Mouse (Mus musculus): ENCODE data around the gene Aar2. TPM values are rescaled to one million over a fixed set of nuclear protein-coding genes. Genes with fewer than 3 reads are reported as not detected.

Gene Aar2
- total and polyA plus RNA-seq, 2 experiments from 2014 or later, result 42.0 to 49.1 TPM

GRCm38 (mm10) chr2:156569261-156569660 lies 21.9 kb downstream of the Aar2 start:
- Histone ChIP-seq H3K36me3 (ENCODE audit: insufficient read depth, low read length) (peaks cover 21% of the 10 kb centered on the region), H3K9me3 (ENCODE audit: low read length) (no peaks in the 10 kb centered on the region), H3K4me1 (ENCODE audit: insufficient read depth, low read length) (no peaks in the 10 kb centered on the region), H3K9ac (replicated peaks; ENCODE audit: low read length, poor library complexity, severe bottlenecking) (no peak overlapping the region), H3K4me3 (ENCODE audit: low read depth, low read length) (no peak overlapping the region), H3K27me3 (ENCODE audit: insufficient read depth, low read length) (no peaks in the 10 kb centered on the region), H3K4me2 (ENCODE audit: low read depth, low read length, poor library complexity, severe bottlenecking) (no peak overlapping the region), H3K27ac (ENCODE audit: low read depth, low read length) (no peak overlapping the region)
- TF ChIP-seq CTCF (IDR thresholded peaks at IDR 0.05), result no peak
- DNase-seq (ENCODE audit: low spot score) (no peak), ATAC-seq (ENCODE audit: low FRiP score) (no peak)
- 92% methylated on average over 3 of the region's 3 CpGs for WGBS

DNA sequence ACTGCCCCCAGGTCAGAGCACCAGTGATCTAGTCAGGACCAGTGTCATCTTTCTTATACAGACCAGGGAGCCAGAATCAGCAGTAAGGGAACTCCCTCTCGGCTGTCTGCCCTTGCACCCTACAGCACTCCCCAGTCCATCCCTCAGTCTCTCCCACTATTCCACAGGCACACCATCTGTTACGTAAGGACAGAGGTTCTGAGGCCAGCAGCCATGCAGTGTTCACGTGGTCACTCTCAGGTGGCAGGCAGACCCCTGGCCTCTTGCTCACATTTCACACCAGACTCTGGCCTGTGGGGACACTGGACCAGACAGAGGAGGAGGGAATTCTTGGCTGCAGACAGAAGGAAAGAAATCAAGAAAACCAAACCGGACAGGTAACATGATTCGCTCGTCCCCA lies 24.1 kb downstream of the Aar2 start:
- ATAC-seq (ENCODE audit: low FRiP score), result no peak
- Histone ChIP-seq H3K9me3 (ENCODE audit: low read length) (no peaks in the 10 kb centered on the region), H3K4me1 (ENCODE audit: insufficient read depth, low read length) (no peaks in the 10 kb centered on the region), H3K36me3 (ENCODE audit: insufficient read depth, low read length) (peaks cover 19% of the 10 kb centered on the region), H3K27me3 (ENCODE audit: insufficient read depth, low read length) (no peaks in the 10 kb centered on the region), H3K4me3 (ENCODE audit: low read depth, low read length) (no peak overlapping the region), H3K9ac (replicated peaks; ENCODE audit: low read length, poor library complexity, severe bottlenecking) (no peak overlapping the region), H3K27ac (ENCODE audit: low read depth, low read length) (no peak overlapping the region), H3K4me2 (ENCODE audit: low read depth, low read length, poor library complexity, severe bottlenecking) (no peak overlapping the region)
- no peak for DNase-seq (ENCODE audit: low spot score)
- no peak for TF ChIP-seq CTCF (IDR thresholded peaks at IDR 0.05)
- 84% methylated on average over 6 of the region's 6 CpGs for WGBS

GRCm38 (mm10) chr2:156576850-156577587 lies 29.6 kb downstream of the Aar2 start:
- DNase-seq (ENCODE audit: low spot score), result no peak
- no peak for TF ChIP-seq CTCF (IDR thresholded peaks at IDR 0.05)
- no peak overlapping the region for H3K4me3 ChIP-seq (ENCODE audit: low read depth, low read length)
- no peak overlapping the region for H3K27ac ChIP-seq (ENCODE audit: low read depth, low read length)
- no peak overlapping the region for H3K9ac ChIP-seq (replicated peaks; ENCODE audit: low read length, poor library complexity, severe bottlenecking)
- H3K27me3 ChIP-seq (ENCODE audit: insufficient read depth, low read length), result no peaks in the 10 kb centered on the region
- H3K36me3 ChIP-seq (ENCODE audit: insufficient read depth, low read length), result no peaks in the 10 kb centered on the region
- ATAC-seq (ENCODE audit: low FRiP score), result no peak
- H3K9me3 ChIP-seq (ENCODE audit: low read length), result no peaks in the 10 kb centered on the region
- H3K4me2 ChIP-seq (ENCODE audit: low read depth, low read length, poor library complexity, severe bottlenecking), result no peak overlapping the region
- H3K4me1 ChIP-seq (ENCODE audit: insufficient read depth, low read length), result no peaks in the 10 kb centered on the region
- WGBS, result 85% methylated on average over 7 of the region's 7 CpGs

DNA sequence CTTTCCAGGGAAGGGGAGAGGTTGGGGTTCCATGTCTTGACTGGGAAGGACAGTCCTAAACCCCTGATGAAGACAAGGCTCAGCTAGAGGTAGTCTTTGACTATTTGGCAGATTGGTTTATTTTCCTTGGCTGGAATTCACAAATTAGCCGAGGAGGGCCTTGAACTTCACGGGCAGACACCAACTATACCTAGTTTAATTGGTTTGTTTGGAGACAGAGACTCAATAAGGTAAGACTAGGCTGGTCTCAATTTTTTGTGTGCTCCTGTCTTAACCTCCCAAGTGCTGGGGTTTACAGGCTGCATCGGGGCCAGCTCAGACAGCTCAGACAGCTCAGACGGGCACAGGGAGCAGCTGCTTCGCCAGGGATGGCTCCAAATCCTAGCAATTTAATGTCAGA lies 33.1 kb downstream of the Aar2 start:
- H3K4me3 ChIP-seq (ENCODE audit: low read depth, low read length), result no peak overlapping the region
- H3K27me3 ChIP-seq (ENCODE audit: insufficient read depth, low read length), result no peaks in the 10 kb centered on the region
- H3K36me3 ChIP-seq (ENCODE audit: insufficient read depth, low read length), result no peaks in the 10 kb centered on the region
- no peak for ATAC-seq (ENCODE audit: low FRiP score)
- peaks cover 11% of the 10 kb centered on the region for H3K4me1 ChIP-seq (ENCODE audit: insufficient read depth, low read length)
- TF ChIP-seq CTCF (IDR thresholded peaks at IDR 0.05), result no peak
- H3K27ac ChIP-seq (ENCODE audit: low read depth, low read length), result no peak overlapping the region
- H3K9ac ChIP-seq (replicated peaks; ENCODE audit: low read length, poor library complexity, severe bottlenecking), result no peak overlapping the region
- 78% methylated on average over 5 of the region's 5 CpGs for WGBS
- DNase-seq (ENCODE audit: low spot score), result no peak
- H3K4me2 ChIP-seq (ENCODE audit: low read depth, low read length, poor library complexity, severe bottlenecking), result no peak overlapping the region
- H3K9me3 ChIP-seq (ENCODE audit: low read length), result no peaks in the 10 kb centered on the region

DNA sequence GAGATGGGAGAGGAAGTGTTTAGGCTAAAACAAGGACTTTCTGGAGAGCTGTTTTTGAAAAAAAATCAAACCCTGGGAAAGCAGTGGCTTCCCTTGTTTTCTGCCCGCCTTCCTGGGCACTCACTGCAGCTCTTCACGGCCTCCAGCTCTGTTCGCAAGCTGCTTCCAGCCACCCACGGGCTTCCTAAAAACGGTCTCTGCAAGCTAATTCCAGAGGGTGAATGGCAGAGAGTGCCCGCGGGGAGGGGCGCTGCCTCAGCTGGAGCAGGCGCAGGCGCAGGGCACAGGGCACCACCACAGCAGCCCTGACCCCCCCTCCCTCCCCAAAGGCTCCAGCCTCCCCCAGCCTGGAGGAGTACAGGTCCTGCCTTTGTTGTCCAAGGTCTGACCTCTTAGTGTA lies 33.9 kb downstream of the Aar2 start:
- TF ChIP-seq CTCF (IDR thresholded peaks at IDR 0.05), result no peak
- no peaks in the 10 kb centered on the region for H3K9me3 ChIP-seq (ENCODE audit: low read length)
- no peak overlapping the region for H3K27ac ChIP-seq (ENCODE audit: low read depth, low read length)
- ATAC-seq (ENCODE audit: low FRiP score) (no peak), DNase-seq (ENCODE audit: low spot score) (peak; percentile 56)
- H3K4me2 ChIP-seq (ENCODE audit: low read depth, low read length, poor library complexity, severe bottlenecking), result no peak overlapping the region
- WGBS, result 42% methylated on average over 10 of the region's 10 CpGs
- H3K4me1 ChIP-seq (ENCODE audit: insufficient read depth, low read length), result peaks cover 11% of the 10 kb centered on the region
- no peaks in the 10 kb centered on the region for H3K27me3 ChIP-seq (ENCODE audit: insufficient read depth, low read length)
- H3K4me3 ChIP-seq (ENCODE audit: low read depth, low read length), result no peak overlapping the region
- H3K36me3 ChIP-seq (ENCODE audit: insufficient read depth, low read length), result no peaks in the 10 kb centered on the region
- H3K9ac ChIP-seq (replicated peaks; ENCODE audit: low read length, poor library complexity, severe bottlenecking), result no peak overlapping the region

- ATAC-seq (ENCODE audit: low FRiP score) (no peak), DNase-seq (ENCODE audit: low spot score) (no peak)
- 87% methylated on average over 10 of the region's 10 CpGs for WGBS
- Histone ChIP-seq H3K4me3 (ENCODE audit: low read depth, low read length) (no peak overlapping the region), H3K9ac (replicated peaks; ENCODE audit: low read length, poor library complexity, severe bottlenecking) (no peak overlapping the region), H3K36me3 (ENCODE audit: insufficient read depth, low read length) (no peaks in the 10 kb centered on the region), H3K4me2 (ENCODE audit: low read depth, low read length, poor library complexity, severe bottlenecking) (no peak overlapping the region), H3K27me3 (ENCODE audit: insufficient read depth, low read length) (no peaks in the 10 kb centered on the region), H3K27ac (ENCODE audit: low read depth, low read length) (no peak overlapping the region), H3K4me1 (ENCODE audit: insufficient read depth, low read length) (peaks cover 11% of the 10 kb centered on the region), H3K9me3 (ENCODE audit: low read length) (no peaks in the 10 kb centered on the region)
- no peak for TF ChIP-seq CTCF (IDR thresholded peaks at IDR 0.05)
Observed at GRCm38 (mm10) chr2:156582887-156583286, 35.5 kb downstream of the Aar2 start.
